Mouse (Mus musculus): ENCODE data around the gene Spn.
"Not testable (repeated sequence)": the region's sequence is repeated elsewhere in the genome, so short reads cannot be mapped to it uniquely, and the experiment has no call there.

The Spn gene

DNA sequence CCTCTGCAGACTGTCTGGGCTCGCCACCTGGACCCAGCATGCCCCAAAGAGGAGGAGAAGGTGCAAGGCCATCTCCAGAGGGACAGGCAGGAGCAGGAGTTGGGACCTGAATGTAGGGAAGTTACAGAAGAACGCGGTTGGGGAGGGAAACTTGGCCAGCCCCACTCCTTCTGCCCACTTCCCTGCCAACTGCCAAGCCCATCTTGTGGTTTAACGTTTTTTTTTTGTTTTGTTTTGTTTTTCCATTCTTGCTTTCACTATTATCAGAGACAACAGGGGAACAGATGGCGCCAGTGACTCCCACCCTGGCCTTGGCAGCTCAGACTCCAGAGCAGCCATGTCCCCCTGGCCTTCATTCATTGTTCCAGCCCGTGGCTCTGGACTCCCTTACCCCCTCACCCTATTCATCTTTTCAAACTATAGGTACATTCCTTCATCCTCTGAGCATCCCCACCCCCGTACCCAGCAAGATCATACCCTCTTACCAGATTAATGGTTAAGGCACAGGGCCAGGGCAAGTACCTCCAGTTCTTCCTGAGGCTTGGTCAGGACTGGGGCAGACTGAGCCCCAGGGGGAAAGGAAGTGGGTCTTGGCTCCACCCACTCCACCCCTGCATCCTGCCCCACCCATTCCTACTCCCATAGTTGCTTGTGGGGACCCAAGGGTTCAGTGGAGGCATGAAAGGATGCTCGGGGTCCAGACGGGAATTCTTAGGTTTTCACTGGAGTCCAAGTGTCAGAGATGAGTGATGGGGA is at the start of gene Spn:
Spn (minus strand) TSS at position 562 of the 756 bp plus-strand sequence.
- no peak for DNase-seq

DNA sequence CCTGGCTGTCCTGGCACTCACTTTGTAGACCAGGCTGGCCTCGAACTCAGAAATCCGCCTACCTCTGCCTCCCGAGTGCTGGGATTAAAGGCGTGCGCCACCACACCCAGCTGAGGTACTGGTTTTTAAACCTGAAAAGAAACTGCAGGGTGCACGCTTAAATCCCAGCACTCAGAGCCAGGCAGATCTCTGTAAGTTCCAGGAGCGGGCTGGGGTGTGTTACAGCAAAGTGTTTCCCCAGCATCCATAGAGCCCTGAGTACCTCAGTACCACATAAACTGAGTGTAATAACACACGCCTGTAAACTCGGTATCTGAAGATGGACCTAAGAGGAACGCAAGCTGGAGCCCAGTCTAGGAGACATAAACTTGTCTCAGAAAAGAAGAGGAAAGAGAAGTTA is 49.7 kb upstream of the Spn start:
- no peak for DNase-seq

DNA sequence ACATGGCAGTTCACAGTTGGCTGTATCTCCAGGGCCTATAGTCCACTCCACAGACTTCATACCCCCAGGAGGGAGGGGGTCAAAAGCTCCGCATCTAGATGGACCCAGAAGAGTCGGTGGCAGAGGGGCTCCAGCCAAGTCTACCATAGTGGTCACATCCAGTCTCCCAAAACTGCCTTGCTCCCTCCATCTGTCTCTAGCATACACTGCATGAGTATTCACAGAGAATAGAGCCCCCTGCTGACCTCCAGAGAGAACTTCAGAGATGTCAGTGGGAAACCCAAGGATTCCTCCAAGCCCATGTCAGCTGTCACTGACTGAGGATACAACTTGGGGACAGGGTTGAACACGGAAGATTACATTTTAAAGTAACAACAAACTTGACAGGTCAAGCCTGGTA is 48.0 kb upstream of the Spn start:
- DNase-seq = peak; percentile 24

DNA sequence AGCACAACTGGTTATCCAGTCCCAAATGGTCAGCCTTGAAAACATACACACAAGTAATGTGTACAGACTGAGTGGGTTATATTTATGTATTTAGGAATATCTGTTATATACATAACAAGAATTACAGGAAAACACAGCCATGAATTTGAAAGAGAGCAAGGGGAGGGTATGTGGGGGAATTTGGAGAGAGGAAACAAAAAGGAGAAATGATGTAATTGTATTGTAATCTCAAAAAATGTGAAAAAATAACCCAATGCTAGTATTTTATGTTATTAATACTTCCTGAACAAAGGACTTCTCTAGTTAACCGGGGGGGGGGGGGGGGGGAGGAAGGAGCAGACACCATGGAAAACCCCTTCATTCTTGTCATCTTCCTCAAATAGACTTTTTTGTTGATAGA is 47.1 kb upstream of the Spn start:
- DNase-seq = no peak

DNA sequence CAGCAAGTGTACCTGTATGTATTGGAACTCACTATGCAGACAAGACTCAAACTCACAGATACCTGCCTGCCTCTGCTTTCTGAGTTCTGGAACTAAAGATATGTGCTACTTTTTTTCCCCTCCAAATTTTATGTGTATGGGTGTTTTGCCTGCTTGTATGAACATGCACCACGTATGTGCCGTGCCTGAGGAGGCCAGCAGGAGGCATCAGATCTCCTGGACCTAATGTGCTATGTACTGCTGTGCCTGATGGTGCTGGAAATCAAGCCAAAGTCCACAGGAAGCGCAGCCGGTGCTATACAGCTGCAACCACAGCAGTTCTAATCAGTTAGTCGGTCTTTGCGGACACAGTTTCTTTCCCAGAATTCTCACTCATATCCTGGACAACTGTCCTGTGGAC is 46.2 kb upstream of the Spn start:
- peak; percentile 27 for DNase-seq

DNA sequence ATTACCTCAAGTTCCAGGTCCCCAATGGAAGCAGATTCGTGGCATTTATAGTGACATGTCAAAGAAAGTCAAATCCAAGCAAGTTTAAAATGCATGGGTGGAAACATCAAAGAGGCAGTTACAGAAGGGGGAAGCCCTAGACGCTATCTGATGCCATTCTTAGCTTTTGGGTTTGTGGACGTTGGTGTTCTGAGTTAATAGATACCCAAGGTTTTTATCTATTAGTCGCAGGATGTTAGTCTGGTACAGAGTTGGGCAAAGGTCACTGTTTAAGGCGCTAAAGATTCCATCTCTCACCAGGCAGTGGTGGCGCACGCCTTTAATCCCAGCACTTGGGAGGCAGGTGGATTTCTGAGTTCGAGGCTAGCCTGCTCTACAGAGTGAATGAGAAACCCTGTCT is 45.7 kb upstream of the Spn start:
- no peak for DNase-seq

DNA sequence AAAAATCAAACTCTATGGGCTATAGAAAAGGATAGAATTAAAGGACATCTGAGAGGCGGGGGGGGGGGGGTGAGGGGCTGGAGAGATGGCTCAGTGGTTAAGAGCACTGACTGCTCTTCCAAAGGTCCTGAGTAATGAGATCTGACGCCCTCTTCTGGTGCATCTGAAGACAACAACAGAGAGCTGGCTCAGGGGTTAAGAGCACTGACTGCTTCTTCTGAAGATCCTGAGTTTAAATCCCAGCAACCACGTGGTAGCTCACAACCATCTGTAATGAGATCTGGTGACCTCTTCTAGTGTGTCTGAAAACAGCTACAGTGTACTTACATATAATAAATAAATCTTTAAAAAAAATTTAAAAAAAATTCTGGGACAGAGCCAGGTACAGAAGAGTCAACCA is 44.1 kb upstream of the Spn start:
- DNase-seq = not testable (repeated sequence)

DNA sequence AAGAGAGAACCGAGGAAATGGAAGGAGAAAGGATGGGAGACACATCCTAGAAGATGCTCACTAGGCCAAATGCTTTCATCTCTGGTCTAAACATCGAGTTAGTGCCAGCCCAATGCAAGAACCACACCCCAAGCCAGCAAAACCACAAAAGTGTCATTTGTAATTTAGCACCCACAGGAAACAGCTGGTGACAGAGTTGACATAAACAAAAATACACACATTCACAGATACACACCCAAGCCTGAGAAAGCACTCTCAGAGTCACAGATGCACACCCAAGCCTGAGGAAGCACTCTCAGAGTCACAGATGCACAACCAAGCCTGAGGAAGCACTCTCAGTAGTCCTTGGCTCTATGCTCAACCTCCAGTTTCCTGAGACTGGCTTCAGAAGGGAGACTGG is 43.2 kb upstream of the Spn start:
- peak; percentile 22 for DNase-seq

DNA sequence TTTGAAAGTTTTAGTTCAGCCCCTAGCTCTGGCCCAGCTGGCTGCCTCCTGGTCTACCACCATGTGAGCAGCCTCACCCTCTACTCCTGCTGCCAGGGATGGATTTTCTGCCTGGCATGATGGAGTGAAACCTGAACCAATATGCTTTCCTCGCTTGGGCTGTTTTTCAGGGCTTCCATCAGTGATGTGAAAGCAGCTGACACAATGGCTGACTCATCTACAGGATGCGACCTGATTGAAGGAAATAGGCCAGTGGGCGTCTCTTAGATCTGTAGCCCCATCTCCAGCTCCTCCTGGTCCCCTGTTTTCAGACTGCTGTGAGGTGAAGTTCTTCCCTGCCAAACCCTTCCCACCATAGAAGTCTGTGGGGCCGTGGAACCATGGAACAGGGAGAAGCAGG is 39.3 kb upstream of the Spn start:
- no peak for DNase-seq

DNA sequence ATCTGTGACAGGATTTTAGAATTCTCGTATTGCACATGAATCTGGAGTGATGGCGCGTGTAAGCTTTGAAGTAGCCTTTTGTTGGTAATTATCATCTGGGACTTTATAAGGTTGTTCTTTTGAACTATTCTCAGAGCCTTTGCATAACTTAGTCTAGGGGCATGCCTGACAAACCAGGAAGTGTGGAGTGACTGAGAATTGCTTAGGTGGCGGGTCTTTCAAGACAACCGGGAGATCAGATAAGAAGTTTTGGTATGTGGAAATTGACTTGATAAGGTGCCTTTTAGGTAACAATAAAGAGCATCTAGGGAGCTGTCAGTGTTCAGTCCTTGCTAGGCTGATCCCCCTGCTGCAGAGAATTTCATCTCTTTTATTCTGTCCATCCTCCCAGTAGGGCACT is 28.9 kb upstream of the Spn start:
- DNase-seq = no peak

DNA sequence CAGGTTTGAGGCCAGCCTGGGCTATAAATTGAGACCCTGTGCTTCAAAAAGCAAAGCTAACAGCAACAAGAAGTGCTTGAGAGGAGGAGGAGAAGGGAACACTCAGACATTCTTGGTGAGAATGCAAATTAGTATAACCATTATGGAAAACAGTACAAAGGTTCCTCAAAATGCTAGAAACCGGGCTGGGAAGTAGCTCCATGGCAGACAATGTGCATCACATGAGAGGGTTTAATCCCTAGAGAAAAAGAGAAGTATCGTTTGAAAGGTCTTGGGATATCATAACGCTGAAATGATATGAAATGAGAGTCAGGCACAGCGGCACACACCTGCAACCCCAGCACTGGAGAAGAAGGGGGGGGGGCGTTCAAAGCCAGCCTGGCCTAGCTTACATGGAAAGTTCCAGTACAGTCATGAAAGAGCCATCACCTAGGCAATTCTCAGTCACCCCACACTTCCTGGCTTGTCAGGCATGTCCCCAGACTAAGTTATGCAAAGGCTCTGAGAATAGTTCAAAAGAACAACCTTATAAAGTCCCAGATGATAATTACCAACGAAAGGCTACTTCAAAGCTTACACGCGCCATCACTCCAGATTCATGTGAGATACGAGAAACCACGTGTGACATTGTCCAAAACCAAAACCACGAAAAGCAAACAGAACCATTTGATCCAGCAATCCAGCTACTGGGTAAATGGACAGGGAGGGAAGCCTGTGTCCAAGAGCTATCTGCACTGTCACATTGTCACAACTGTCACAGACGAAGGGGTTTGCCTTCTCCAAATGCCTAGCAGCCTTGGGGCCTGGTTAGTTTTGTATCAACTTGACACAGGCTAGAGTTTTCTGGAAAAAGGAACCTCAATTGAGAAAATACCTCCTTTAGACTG is 28.2 kb upstream of the Spn start:
- DNase-seq = no peak

DNA sequence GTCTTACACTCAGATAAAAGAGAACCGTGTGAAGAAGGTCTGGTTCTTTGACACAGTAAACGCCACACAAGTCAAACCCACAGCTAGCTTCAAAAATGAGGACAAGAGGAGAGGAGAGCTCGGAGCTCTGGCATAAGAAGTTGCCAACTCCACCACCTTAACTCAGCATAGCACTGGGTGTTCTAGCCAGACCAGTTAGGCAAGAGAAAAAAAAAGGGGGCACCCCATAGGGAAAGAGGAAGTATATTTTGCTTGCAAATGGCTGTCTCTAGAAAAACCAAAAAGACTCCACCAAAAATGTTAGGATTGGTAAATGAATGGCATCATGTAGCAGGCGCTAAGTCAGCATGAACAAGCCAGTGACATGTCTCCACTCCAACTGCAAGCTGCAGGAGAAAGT is 26.4 kb upstream of the Spn start:
- no peak for DNase-seq

DNA sequence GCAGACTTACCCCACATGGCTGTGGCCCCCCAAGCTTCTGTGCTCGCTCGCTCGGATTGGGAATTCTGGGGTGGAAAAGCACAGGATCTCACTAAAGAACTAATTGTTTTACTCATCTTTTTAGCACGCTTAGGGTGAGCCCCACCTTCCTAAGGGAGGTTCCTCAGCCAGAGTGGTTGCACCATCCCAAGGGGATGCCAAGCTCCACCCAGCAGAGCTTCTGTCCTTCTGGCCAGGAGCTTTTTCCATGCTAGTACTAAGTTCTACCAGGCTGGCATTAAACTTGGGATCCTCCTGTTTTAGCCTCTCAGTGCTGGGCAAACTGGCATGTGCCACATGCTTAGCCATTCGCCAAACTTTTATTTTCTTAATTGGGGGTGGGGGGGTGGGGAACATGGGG is 24.9 kb upstream of the Spn start:
- peak; percentile 40 for DNase-seq

DNA sequence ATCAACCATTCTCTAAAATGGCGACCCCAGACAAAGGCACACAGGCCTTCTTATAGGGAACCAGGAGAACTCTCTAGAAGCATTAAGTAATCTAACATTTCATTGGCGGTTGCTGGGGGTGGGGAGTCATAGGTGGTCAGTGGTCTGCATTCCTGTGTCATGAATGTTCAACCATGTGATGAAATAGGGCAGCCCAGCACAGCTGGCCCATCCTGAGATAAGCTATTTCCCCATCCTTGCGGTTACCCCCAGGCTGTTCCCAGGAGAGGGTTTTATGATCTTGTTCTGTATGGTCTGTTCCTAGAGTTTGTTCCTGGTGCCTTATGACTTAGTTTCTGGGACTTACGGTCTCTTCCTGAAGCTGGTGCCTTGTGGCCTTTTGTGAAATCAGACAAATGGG is 19.9 kb upstream of the Spn start:
- no peak for DNase-seq

DNA sequence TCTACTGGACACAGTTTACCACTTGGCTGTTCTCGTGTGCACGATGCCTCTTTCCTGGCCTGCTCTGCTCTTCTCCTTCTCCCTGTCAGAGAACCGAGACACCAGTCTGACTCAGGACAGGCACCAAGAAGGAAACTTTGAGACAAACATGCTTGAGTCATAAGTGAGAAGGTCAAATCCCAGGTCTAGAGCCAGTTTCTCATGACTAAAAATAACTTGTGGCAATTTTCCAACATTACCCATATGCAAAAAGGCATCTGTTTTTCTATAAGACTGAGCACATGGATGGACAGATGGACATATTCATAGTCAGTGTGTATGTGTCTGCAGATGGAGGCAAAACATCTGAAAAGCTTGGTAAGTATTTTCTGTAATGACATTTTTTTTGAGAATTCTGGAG is 15.9 kb upstream of the Spn start:
- no peak for DNase-seq

DNA sequence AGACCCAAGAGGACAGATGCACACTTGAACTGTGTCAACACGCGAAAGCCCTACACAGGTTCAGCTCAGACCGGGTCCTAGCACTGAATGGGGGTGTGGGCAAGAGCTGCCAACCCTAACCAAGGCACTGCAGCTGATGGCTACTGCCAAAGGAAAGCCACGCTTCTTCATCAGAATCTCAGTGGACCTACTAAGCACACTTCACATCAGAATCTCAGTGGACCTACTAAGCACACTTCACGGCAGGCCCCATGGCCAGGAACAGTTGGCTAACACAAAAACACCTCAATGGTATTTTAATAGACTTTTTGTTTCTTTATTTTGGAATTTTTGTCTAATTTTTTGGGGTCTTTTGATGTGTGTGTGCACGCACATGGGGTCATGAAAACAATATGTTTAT is 14.8 kb upstream of the Spn start:
- DNase-seq = no peak

DNA sequence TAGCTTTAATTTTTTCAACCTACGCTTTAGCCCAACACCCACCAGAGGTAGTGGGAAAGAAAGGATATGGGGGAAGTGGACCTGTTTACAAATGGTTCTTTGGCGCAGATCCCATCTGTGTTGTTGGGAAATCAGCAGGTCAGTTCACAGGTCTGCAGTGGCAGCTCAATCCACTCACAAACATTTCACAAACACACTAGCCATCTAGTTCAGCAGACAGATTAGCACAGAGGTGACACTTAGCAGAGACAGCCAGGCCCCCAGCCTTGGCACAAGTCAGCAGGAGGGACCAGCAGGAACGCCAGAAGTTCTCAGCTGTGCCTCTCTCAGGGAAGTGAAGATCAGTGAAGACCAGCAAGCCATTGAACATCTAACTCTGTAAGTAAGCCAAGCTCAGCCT is 10.3 kb upstream of the Spn start:
- peak; percentile 44 for DNase-seq

DNA sequence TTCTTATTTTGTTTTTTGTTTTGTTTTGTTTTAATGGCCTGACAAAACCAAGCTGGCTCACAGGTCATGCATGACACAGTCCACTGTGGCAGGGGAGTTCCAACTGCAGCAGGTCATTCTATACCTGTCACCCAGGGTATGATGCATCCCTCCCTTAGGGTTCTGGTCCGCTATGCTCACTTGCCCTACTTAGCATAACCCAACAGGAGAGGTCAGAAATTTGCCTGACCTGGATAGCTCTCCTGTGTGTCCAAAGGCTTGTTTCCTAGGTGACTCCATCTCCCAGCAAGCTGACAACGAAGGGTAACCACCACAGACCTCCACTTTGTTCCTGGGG is 8.6 kb upstream of the Spn start:
- DNase-seq = no peak

DNA sequence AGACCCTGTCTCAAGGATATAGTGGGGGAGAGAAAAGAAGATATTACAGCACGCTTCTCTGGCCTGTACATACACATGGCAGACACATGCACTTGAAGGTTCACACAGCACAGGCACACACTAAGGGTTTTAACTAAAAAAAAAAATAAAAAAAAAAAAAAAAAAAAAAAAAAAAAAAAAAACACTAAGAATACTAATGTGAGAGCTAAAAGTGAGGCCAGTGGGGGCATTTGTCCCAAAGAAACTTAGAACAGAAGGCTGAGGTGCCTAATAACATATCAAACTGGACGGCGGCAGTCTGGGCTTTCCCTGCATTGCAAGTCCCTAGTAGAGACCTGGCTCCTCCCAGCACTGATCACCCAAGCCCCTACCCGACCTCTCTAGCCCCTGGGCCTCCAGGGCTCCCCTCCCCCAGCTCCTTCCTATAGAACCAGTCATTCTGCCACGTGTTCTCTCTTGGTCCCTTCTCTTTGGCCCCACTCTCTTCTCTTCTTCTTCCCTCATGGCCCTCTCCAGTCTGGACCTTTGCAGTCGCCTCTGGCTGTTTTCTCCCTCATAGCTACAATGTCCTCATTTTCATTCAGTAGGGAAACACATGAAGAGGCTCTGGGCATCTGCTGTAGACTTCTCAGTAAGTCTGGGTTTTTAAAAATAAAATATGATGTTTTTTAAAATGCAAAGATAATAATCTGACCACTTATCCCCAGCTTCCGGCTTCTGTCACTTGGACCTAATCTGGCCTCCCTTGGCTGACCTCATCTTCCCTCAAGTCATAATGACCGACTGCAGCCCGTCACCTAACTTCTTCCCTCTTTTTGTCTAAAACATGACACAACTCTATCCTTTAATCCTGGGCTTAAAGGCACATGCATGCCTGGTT is 8.0 kb upstream of the Spn start:
- DNase-seq = no peak

DNA sequence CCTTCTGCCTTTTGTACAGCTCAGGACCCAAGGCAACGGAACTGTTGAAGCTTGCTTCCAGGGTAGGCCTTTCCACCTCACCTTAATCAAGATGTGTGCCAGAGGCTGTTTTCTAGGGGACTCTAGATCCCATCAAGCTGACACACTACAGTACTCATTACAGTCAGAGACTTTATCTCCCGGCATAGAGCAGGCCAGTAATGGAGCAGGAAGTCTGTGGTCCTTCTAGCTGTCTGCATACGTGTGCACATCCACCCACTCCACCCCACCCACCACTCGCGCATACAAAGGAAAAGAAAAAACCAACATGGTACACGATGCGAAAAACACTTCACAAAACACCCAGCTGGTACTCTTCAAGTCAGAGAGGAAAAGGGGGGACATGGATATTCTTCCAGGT is 6.8 kb upstream of the Spn start:
- no peak for DNase-seq

DNA sequence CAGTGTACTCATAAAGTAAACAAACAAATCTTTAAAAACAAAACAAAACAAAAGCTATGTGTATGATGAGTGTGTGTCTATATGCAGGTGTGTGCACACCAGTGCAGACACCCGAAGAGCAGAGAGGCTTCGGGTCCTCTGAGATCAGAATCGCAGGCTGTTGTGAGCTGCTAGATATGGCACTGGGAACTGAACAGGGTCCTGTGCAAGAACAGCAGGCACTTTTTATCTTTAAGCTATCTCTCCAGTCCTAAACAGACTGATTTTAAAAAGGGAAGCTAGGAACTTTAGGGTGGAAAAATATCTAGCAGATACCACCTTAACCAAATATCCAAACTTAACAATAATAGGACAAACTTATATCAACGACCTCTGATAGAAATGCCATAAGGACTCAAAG is 5.0 kb upstream of the Spn start:
- DNase-seq = no peak

DNA sequence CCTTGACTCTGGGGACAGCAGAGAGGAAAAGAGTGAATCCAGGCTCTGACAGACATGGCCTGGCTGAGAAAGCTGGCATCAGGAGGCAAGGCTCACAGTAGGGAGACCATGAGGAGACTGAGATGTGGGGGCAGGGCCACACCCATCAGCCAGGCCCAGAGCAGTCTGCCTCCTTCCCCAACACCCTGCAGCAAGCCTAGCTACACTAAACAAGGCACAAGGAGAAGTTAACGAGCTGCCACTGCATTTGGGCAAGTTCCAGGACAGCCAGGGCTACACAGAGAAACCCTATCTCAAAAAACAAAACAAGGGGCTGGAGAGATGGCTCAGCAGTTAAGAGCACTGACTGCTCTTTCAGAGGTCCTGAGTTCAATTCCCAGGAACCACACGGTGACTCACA is 4.6 kb upstream of the Spn start:
- DNase-seq = no peak

DNA sequence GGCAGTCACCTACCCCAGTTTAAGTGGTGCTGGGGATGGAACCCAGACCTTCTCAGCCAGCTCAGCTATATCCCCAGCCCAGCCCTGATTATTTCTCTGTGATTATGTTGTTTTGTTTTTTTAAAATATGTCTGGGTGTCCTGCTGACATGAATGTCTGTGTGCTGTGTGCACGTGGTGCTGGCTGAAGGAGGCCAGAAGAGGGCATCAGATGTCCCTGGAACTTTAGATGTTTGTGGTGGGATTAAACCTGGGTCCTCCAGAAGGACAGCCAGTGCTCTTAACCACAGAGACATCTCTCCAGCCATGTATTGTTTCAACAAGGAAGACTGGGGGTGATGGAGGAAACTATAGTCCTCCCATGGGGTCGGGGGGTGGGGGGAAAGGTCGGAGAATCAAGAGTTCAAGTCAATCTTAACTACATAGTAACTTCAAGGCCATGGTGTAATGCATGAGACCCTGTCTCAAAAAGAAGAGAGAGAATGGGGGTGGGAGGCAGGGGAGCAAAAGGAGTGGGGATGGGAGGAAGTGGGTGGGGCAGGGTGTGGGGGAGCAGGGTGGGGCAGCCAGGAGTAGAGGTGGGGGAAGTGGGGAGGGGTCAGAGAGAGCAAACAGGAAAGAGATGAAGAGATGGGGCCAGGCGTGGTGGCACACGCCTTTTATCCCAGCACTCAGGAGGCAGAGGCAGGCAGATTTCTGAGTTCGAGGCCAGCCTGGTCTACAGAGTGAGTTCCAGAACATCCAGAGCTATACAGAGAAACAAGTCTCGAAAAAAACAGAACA is 3.2 kb upstream of the Spn start:
- DNase-seq = no peak

All from lung, postnatal 36 days (tissue).